Mouse (Mus musculus) regulatory T cell (primary cell): ENCODE results near the gene Cntnap4.

Experiments used
- in situ Hi-C: fragments of 300-600 bp; cut with MboI, MseI; formaldehyde crosslinking; loops from one replicate; pipeline ENCODE4 v1.15.1; 2025; ENCODE audit warnings: high pct_unique_total_duplicates

Gene Cntnap4

GRCm38 (mm10) chr8:112569471-112570141 is at the start of gene Cntnap4:
TSS of gene Cntnap4 (plus strand) at chr8:112570043.
- in situ Hi-C loops, result no loop called here

GRCm38 (mm10) chr8:112557376-112557775 is 12.5 kb upstream of the Cntnap4 start:
- in situ Hi-C loops, result no loop called here

GRCm38 (mm10) chr8:112570541-112570940 is 698 bp downstream of the Cntnap4 start:
- in situ Hi-C loops, result no loop called here

- in situ Hi-C loops, result no loop called here
These were observed 1.6 kb downstream of the Cntnap4 start for GRCm38 (mm10) chr8:112571337-112571904.

GRCm38 (mm10) chr8:112581473-112581872 is 11.6 kb downstream of the Cntnap4 start:
- in situ Hi-C loops, result no loop called here

GRCm38 (mm10) chr8:112583440-112583839 is 13.6 kb downstream of the Cntnap4 start:
- in situ Hi-C loops, result no loop called here

GRCm38 (mm10) chr8:112588357-112589051 is 18.7 kb downstream of the Cntnap4 start:
- in situ Hi-C loops, result no loop called here

GRCm38 (mm10) chr8:112589052-112589389 is 19.2 kb downstream of the Cntnap4 start:
- in situ Hi-C loops, result no loop called here

- in situ Hi-C loops, result no loop called here
These were observed 26.4 kb downstream of the Cntnap4 start for GRCm38 (mm10) chr8:112596023-112596776.

GRCm38 (mm10) chr8:112599975-112600374 is 30.1 kb downstream of the Cntnap4 start:
- in situ Hi-C loops, result no loop called here

GRCm38 (mm10) chr8:112601150-112601549 is 31.3 kb downstream of the Cntnap4 start:
- in situ Hi-C loops, result no loop called here

- in situ Hi-C loops, result no loop called here
These were observed 40.3 kb downstream of the Cntnap4 start for GRCm38 (mm10) chr8:112610121-112610520.

GRCm38 (mm10) chr8:112628791-112629190 is 58.9 kb downstream of the Cntnap4 start:
- in situ Hi-C loops, result loop anchor here (25.0 kb wide), 1 partner anchor 1066 kb away; no protein-coding TSS in a partner anchor

- in situ Hi-C loops, result no loop called here
These were observed 82.8 kb downstream of the Cntnap4 start for GRCm38 (mm10) chr8:112652657-112653056.

- in situ Hi-C loops, result no loop called here
These were observed 83.4 kb downstream of the Cntnap4 start for GRCm38 (mm10) chr8:112653276-112653675.

- in situ Hi-C loops, result no loop called here
These were observed 84.2 kb downstream of the Cntnap4 start for GRCm38 (mm10) chr8:112653994-112654393.

GRCm38 (mm10) chr8:112664067-112664466 is 94.2 kb downstream of the Cntnap4 start:
- in situ Hi-C loops, result no loop called here

- in situ Hi-C loops, result no loop called here
These were observed 104.8 kb downstream of the Cntnap4 start for GRCm38 (mm10) chr8:112674671-112675070.

- in situ Hi-C loops, result no loop called here
These were observed 111.9 kb downstream of the Cntnap4 start for GRCm38 (mm10) chr8:112681757-112682156.

GRCm38 (mm10) chr8:112695708-112696107 is 125.9 kb downstream of the Cntnap4 start:
- in situ Hi-C loops, result no loop called here

- in situ Hi-C loops, result no loop called here
These were observed 128.3 kb downstream of the Cntnap4 start for GRCm38 (mm10) chr8:112698141-112698540.

GRCm38 (mm10) chr8:112716982-112717381 is 147.1 kb downstream of the Cntnap4 start:
- in situ Hi-C loops, result no loop called here
